Mouse (Mus musculus) embryonic fibroblast, embryonic 13.5 days (primary cell): ENCODE measurements at regions not wholly inside any gene's neighbourhood (a gene's known extent, or its start where the extent isn't known, plus 50 kb on each side); places are given as distances from the start of the nearest gene placed in this dataset.

Experiments used
- CTCF ChIP-seq: IDR thresholded peaks from 2 replicates; pipeline ENCODE4 v1.5.1; 2011; ENCODE audit warnings: mild to moderate bottlenecking, control low read depth, low read length, moderate library complexity, borderline replicate concordance; ENCODE audit not compliant: insufficient read depth
- POLR2A ChIP-seq: IDR thresholded peaks from 2 replicates; pipeline ENCODE4 v1.6.1; 2011; ENCODE audit warnings: low read depth, mild to moderate bottlenecking, control low read depth, low read length, moderate library complexity

DNA sequence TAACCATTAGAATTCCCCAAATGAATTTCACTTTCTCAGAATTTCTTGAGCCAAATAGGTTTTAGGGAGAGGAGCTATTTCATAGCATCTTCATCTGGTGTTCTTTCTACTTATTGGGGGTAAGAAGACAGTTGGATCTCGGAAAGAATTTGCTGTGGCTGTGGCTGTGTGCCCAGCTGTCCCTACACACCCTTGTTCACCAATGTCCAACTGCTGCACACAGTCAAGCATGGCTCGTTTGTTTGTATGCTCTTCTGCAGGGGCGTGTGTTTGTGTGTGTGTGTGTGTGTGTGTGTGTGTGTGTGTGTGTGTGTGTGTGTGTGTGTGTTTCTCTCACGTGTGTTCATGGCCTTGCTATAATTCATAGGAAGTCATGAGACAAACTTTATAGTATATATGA, 165.9 kb upstream of the Ncam1 start:
- no peak for TF ChIP-seq CTCF
- no peak for TF ChIP-seq POLR2A
